Mouse (Mus musculus) mature B cell (primary cell): ENCODE measurements around the gene Mtif2.
"Not testable (repeated sequence)": the region's sequence is repeated elsewhere in the genome, so short reads cannot be mapped to it uniquely, and the experiment has no call there.

ENCODE experiments used
- in situ Hi-C: fragments of 300-500 bp; cut with MboI; formaldehyde crosslinking; loops from 2 replicates; pipeline ENCODE4 v1.14.3; 2019

Mtif2 gene

DNA sequence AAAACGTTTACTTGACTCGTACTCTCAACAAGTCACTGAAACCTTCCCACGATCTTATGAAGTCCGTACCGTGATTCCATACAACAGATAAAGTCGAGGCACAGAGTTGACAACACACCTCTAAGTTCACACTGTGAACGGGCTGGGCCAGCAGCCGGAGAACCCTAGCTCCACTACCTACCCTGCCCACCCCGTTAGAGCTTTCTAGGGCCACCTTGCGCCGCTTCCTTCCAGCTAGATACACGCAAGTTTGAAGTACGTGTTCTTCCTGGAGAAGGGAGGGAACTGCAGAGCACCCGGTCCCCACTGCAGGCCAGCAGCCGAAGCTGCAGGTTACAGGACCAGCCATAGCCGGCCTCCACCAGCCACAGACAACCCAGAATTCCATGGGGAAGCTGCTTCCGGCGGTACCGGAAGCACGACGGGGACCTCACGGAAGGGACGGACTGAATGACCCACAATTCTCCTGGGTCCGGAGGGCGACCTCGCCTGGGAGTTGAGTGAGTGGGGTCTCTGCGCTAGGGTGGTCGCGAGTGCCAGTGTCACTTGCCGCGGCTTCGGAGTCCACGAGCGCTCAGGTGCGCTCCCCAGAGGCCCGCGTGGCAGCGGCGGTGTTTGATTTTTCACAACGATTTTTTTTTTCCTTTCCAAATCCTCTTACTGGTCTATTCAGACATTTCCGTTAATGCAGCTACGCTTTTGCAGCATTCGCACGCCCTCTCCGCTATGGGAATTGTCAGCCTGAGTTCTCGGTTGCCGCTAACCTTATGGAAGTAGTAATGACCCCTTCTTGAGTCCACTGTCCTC is at the start of gene Mtif2:
TSS of gene Mtif2 (plus strand) at position 421 of the 807 bp plus-strand sequence.
- in situ Hi-C loops, result no loop called here

DNA sequence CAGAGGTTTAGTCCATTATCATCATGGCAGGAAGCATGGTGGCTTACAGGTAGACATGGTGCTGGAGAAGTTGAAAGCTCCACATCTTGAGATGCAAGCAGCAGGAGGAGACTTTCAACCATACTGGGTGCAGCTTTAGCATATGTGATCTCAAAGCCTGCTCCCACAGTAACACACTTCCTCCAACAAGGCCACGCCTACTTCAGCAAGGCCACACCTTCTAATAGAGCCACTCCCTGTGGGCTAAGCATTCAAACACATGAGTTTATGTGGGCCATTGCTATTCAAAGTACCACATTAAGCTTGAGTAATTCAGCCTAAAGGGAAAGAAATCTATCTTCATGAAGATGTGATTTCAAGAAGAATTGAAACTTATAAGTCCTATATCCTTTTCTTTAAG is 33.1 kb upstream of the Mtif2 start:
- in situ Hi-C loops, result no loop called here

DNA sequence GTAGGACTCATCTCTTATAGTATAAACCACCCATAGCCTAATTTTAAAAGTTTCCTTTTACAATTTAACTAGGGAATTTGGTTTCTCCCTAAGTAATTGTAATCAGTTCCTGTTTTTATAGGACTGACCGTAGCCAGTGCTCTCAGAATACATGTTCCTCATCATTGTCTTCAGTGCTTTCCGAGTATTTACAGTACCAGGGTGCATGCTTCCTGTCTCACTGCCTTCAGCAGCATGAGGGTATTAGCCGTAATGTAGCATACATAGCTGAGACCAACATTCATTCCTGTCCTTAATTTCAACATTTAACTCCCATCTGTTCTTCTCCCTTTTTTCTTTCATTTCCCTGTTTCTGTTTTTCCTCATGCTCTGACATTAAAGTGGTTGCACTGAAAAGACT is 29.2 kb upstream of the Mtif2 start:
- in situ Hi-C loops, result no loop called here

DNA sequence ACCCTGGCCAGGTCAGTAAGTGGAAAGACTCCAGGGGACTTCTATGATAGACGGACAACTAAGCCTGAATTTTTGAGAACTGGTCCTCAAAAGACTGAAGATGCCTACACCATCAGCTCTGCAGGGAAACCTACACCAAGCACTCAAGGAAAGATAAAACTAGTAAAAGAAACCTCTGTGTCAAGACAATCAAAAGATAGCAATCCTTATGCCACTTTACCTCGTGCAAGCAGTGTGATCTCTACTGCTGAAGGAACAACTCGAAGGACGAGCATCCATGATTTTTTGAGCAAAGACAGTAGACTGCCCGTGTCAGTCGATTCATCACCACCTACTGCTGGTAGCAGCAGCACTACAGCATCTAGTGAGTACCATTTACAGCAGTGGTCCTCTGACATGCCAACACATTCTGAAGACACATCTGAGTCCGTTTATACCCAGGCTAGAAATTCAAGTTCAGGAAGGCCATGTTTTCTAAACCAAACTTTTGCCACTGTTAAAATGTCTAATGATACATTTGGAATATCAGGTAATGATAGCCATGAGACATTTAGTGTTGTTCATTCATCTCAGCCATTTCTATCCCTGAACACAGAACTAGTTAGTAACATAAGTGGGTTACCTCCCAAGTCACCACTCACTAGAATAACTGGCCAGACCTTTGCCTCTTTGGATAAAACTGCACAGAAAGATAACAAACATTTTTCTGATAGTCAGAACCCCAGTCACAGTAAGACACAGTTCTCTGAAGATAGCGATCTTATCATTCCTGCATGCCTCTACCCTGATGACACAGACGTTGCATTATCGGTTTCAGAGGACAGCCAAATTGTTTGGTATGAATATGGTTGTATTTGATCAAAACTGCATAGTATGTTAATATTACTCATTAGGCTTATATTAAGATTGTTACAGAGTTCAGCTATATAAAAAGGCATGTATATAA is 22.0 kb upstream of the Mtif2 start:
- in situ Hi-C loops, result no loop called here

DNA sequence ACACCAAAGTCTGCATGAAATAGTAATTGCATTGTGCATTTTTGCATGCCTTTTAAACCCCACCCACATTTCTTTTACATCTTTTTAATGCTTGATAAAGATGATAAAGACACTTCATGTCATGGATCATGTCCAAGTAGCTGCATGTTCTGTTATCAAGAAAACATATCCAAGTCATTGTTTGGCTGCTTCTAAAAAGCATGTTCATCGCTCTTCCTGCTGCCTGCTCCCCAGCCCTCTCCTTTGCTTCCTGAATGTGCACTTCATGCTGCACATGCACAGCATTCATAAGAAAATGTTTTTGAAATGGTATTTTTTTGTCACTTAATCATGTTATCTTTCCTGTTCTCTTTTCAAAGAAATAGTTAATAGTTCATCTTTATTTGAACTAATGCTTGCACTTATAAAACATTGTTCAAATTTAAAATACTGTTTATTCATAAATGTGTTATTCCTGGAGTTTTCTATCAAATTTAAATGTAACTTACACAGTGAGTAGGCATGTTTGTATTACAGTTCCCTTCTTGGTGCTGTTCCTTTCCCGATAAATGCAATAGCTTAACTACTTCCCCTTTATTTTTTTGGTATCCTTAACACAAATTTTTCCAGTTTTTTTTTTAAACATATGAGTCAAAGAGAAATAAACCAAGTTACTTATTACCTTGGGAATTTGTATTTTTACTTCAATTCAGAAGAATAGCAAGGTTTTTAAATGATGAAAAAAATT is 21.1 kb upstream of the Mtif2 start:
- in situ Hi-C loops, result no loop called here

DNA sequence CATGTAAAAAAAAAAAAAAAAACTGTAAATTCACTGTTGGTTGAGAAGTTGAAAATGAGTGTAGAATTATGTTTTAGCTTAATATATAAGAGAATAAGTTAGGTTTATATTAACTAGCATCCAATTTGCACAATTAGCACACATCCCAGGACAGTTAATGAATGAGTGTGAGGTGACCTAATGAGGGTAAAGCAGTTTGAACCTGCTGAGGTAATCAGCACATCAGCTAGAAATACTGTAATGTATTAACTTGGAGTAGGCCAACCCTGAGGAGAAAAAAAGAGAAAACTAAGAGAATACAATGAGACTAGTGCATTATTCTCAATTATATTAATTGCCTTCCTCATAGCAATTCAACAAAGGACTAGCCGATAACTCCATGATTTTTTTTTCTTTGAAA is 16.8 kb upstream of the Mtif2 start:
- in situ Hi-C loops, result no loop called here

DNA sequence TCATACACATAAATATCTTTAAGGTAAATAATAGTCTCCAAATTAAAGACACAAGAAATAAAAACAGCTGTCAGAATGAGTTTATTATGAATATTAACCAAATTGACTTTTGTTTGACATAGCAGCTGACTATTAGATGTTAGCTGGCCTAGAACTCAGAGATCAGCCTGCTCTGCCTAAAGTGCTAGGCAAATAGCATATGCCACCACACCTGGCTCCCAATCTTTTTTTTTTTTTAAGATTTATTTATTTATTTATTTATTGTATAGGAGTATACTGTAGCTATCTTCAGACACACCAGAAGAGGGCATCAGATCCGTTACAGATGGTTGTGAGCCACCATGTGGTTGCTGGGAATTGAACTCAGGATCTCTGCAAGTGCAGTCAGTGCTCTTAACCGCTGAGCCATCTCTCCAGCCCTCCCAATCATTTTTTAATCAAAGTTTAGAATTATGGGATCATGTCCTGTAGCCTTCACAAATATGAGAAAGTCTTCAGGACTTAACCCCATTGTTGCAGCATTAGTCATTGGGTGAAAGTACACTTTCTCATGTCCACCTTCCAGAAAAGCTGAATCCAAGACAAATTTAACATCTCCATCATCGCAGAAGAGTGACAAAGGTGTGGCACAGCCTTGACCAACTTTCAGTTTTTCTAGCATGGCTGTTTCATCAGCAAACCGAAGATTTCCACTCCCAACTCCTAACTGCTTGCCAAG is 13.2 kb upstream of the Mtif2 start:
- in situ Hi-C loops, result no loop called here

DNA sequence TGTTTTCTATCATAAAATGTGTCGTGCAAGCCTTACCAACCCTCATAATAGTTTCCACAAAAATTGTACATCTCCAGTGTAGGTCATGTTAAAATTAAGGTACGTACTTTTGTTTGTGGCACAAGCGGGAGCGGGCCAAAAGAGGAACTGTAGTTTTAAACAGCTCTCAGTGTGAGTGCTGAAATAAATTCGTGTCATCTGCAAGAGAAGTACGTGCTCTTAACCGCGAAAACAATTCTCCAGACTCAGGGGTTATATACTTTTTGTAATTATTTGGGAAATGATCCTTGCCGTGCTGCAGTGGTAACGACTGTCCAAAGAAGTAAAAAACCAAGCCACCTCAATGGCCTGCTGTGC is 11.9 kb upstream of the Mtif2 start:
- in situ Hi-C loops, result no loop called here

DNA sequence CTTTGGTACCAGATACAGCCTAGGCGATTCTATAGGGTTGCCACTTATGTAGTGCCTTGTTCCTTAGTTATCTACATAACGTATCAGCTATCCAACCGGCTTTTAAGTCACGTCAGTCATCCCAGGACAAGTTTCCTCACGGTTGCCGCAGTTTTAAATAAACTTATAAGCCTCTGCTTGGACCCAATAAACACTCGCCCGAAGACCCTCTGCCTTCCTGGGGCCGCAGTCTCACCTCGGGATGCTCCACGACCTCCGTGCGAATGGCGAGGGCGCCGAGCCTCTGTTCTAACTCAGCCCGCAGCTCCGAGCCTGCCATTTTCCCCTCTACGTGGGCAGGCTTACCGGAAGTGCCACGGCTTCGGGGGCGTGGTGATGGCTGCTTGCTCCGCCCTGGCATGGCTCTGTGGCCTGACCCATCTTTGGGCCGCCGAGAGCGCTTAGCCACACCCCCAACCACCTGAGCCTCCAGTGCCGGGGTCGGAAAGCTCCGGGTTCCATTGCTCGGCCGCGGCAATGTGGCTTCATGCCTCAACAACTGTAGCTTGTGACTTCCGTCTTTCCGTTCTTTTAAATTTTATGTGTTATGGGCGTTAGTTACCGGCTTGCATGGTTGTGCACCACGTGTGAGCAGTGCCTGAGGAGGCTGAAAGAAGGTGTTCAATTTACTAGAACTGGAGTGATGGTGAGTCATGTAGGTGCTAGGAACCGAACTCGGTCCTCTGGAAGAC is 11.4 kb upstream of the Mtif2 start, which contains the start of gene Prorsd1:
TSS of gene Prorsd1 (minus strand) at position 352 of the 731 bp plus-strand sequence.
- in situ Hi-C loops, result no loop called here

DNA sequence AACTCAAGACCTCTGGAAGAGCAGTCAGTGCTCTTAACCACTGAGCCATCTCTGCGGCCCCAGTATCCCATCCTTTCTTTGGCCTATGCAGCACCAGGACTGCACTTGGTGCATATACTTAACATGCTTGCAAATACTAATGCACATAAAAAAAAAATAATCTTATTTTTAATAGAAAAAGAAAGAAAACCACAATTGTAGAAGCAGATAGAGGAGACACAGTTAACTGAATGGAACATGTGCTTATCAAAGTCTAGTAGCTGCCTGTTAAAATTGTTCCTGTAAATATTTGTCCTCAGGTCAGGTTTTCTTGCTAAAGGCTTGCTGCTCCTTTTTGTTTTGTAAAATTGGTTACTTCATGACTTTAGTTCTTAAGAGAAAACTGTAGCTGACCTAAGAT is 12.0 kb downstream of the Mtif2 start:
- in situ Hi-C loops, result no loop called here

DNA sequence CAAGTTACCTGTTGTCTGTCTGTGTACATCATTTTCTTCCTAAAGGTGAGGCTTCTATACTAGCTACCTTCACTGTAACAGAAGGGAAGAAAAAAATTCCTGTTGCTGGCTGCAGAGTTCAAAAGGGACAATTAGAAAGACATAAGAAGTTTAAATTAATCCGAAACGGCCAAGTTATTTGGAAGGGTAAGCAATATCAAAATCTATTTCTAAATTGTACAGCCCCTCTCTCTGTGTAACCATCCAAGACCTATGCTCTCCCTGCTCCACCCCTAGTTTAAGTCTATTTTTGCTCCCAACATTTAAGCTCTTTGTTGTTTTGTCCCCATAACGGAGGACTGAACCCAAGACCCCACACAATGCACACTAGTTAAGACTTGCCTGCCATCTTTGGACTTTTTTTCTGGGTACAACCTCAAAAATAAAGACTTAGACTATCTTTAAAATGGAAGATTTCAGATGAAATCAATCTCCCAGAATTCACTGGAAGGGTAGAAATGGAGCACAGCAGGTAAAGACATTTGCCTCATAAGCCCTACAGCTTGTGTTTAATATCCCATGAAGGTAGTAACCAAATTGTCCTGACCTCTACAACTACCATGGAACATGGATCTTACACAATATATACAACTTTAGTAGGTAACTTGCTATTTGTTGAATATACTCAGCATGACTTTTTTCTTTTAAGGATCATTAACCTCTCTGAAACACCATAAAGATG is 18.2 kb downstream of the Mtif2 start:
- in situ Hi-C loops, result no loop called here

DNA sequence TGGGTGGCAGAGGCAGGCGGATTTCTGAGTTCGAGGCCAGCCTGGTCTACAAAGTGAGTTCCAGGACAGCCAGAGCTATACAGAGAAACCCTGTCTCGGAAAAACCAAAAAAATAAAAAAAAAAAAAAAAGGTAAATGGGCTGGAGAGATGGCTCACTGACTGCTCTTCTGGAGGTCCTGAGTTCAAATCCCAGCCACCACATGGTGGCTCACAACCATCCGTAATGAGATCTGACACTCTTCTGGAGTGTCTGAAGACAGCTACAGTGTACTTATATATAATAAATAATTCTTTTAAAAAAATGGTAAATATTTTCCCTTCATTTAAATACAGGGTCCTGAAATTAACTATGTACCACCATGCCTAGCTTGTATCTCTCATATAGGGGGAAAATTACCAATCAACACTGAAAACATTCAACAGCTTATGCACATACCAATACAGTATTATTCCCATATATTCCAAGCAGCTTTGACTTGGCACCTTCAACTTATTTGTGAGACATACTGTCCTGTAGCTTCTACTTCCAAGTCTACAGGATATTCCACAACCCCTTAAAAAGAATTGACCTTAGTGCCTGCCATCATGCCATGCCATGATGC is 19.0 kb downstream of the Mtif2 start:
- in situ Hi-C loops, result not testable (repeated sequence)

DNA sequence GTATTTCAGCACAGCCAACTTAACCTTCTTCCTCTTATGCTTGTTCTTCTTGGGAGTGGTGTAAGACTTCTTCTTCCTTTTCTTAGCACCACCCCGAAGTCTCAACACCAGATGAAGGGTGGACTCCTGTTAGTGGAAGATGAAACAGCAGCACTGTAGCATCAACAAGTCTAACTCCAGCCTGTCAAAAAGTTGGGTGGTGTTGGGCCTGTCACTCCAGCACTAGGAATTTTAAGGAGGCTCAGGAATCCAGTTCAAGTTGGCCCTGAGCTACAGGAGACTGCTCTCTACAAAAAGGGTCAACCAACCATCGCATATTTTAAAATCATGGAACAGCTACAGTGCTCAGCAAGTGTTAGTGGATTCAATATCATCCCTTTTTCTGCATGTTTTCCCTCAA is 20.1 kb downstream of the Mtif2 start:
- in situ Hi-C loops, result not testable (repeated sequence)

DNA sequence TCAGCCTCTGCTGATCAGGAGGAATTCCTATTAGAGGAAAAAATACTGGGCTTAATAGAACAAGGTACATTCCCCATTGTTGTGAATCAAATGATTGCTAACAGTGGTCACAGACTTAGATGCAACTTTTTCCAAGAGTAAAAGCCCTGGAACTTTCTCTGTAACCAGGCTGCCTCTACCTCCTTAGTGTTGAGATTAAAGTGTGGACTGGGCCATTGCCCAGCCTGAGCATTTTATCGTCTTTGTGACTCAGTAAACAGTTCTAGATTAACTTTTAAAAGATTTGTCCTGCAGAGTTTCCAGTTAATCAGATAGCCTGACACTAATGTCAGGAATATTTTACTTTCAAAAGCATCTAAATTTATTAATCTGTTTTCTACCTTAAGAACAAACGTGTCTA is 20.6 kb downstream of the Mtif2 start:
- in situ Hi-C loops, result no loop called here

DNA sequence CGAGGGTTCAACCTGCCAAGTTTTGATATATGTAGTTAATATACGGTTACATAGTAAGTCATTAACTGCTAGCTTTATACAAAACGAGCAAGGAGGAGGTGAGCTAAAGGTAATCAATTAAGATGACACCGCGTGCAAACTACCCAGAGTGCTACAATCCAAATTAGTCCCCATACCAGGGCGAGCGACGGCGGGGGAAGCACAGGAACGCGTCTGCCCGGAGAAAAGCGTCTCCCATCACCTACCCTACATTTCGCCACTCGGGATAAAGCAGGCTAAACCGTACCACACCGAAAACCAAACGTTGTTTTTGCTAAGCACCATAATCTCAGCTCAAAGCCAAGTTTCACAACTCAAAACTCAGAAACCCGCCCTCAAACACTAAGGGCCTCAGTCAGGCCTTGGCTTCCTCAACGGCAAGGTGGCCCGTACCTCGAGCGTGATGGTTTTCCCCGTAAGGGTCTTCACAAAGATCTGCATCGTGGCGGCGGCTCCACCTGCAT is 21.1 kb downstream of the Mtif2 start:
- in situ Hi-C loops, result no loop called here

DNA sequence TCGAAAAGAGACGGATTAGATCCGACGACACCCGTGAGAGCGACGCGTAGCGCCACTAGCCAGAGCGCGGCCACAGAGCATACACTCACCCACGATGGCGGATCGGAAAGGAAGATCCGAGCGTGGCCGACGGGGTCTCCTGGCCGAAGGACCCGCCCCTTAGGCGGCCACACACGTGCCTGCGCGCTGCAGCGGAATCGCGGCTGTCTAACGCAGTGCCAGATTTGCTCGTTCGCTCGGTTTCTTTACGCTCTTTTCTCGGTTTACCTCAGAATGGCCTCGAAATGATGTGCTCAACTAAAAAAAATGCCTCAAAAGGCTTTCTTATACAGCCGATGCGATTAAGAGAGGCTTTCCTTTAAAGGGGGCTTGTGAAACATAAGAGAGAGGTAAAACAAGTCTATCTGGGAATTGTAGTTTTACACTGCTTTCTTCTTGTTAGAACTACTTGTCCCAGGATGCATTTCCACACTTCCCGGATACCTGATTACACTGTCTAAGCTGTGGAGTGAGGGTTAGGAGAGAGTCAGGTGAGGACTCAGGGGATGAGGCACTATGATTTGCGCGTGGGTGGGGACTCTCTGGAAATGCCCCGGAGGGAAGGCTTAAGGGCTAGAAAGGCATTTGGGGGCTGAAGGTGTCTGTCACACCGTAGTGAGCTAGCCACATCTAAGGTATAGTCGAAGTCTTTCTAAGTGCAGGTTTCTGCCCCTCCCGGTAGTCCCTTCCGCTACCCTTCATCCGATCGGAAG is 21.7 kb downstream of the Mtif2 start, which contains the start of the genes Clhc1 and Rps27a:
TSS of gene Clhc1 (plus strand) at position 199 of the 752 bp plus-strand sequence.
TSS of gene Rps27a (minus strand) at position 358 of the 752 bp plus-strand sequence.
- in situ Hi-C loops, result no loop called here

DNA sequence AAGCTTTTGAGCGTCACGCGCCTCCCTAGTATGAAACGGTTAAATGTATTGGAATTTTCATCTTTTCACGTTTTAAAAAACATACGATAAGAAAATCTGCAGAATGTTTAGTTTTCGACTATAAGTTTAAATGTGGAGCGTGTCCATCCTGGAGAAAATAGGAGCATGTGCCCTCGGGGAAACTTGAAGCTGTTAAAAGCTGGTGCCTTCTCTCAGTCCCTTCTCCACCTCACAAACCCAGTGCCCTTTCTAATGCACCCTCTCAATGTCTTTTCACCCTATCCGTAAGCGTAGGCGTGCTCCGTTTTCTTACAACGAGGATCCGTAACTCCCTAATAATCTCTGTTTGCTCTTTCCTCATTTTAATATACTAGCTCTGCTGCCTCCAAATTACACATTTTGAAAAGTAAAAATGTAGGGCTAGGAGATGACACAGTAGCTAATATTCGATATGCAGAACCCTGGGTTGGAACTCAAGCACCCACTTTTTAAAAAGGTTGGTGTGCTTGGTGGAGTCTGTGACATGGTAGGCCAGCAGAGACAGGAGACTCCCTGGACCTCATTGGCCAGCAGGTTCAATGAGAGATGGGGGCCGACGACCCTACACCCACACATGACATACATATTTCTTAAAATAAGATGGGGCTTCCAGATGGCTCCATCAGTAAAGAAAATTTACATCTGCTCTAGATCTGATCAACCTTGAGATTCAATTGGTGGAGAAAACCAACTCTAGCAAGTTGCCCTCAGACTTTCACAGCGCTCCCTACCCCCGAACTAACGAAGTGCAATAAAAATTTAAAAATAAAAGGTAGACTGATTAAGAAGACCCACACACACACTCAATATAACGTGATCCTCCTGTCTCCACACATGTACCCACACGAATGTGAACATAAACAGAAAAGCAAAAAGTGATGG is 22.6 kb downstream of the Mtif2 start:
- in situ Hi-C loops, result no loop called here

DNA sequence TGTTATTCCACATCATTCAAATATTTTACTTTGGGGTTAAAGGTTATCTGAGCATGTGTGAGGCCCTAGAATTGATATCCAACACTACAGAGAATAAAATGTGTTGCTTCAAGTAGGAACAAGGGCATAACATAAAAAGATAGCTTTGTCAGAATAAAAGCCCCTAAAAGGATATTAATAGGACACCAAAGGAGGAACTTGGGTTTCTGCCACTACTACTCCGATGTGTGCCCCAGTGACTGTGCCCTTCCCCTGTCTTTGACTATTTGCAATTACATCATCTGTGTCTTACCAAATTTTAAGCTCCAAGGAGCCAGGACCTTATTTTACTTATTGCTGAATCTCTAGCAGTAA is 23.2 kb downstream of the Mtif2 start:
- in situ Hi-C loops, result no loop called here
